Mouse (Mus musculus) myocyte (in vitro differentiated cells): Measurements from ENCODE around the gene H2-T3. TPM values are rescaled to one million over a fixed set of nuclear protein-coding genes. Genes with fewer than 3 reads are reported as not detected.
"Not testable (repeated sequence)": the region's sequence is repeated elsewhere in the genome, so short reads cannot be mapped to it uniquely, and the experiment has no call there.

Source experiments
- H3K27me3 ChIP-seq: one replicate; pipeline ENCODE4 v1.6.1; 2011; ENCODE audit not compliant: control insufficient read depth, insufficient read depth, insufficient read length
- H3K36me3 ChIP-seq: one replicate; pipeline ENCODE4 v1.6.1; 2011; ENCODE audit not compliant: control insufficient read depth, insufficient read depth
- H3K4me2 ChIP-seq: one replicate; pipeline ENCODE4 v1.6.1; 2011; ENCODE audit warnings: low read depth, control low read depth
- H3K4me3 ChIP-seq: one replicate; pipeline ENCODE4 v1.5.1; 2011; ENCODE audit warnings: mild to moderate bottlenecking, control low read depth, moderate library complexity
- H3K79me2 ChIP-seq: one replicate; pipeline ENCODE4 v1.6.1; 2011; ENCODE audit not compliant: control insufficient read depth, insufficient read depth
- H3ac ChIP-seq: one replicate; pipeline ENCODE4 v1.6.1; 2011; ENCODE audit not compliant: control insufficient read depth, insufficient read length
- CEBPB ChIP-seq: IDR thresholded peaks from 2 replicates; pipeline ENCODE4 v1.6.1; 2011; ENCODE audit warnings: mild to moderate bottlenecking, moderate library complexity; ENCODE audit not compliant: poor library complexity, insufficient read depth, severe bottlenecking
- E2F4 ChIP-seq: IDR thresholded peaks from one replicate; pipeline ENCODE4 v1.6.1; 2011; ENCODE audit warnings: mild to moderate bottlenecking, control low read depth, moderate library complexity; ENCODE audit not compliant: insufficient read depth
- MAX ChIP-seq: IDR thresholded peaks from one replicate; pipeline ENCODE4 v1.6.1; 2011; ENCODE audit warnings: low read depth, mild to moderate bottlenecking, control low read depth
- MYOD1 ChIP-seq, 3 experiments: IDR thresholded peaks; one replicate each; pipeline ENCODE4 v1.6.1; 2011; ENCODE audit warnings: control low read depth in 2 of 3, low read depth in 2 of 3, mild to moderate bottlenecking in 2 of 3, moderate library complexity in 1 of 3; ENCODE audit not compliant: insufficient read length in 2 of 3, control insufficient read depth in 1 of 3
- MYOG ChIP-seq, 3 experiments: IDR thresholded peaks; one replicate each; pipeline ENCODE4 v1.6.1; 2011; ENCODE audit warnings: control low read depth in 2 of 3, low read depth in 2 of 3, mild to moderate bottlenecking in 2 of 3; ENCODE audit not compliant: insufficient read length in 2 of 3, control insufficient read depth in 1 of 3, insufficient read depth in 1 of 3
- POLR2A ChIP-seq: IDR thresholded peaks from one replicate; pipeline ENCODE4 v1.6.1; 2011; ENCODE audit warnings: low read depth, mild to moderate bottlenecking, control low read depth, moderate library complexity; ENCODE audit not compliant: insufficient read length
- POLR2AphosphoS2 ChIP-seq: IDR thresholded peaks from one replicate; pipeline ENCODE4 v1.6.1; 2011; ENCODE audit warnings: low read depth, control low read depth; ENCODE audit not compliant: insufficient read length
- REST ChIP-seq: IDR thresholded peaks from one replicate; pipeline ENCODE4 v1.6.1; 2011; ENCODE audit warnings: mild to moderate bottlenecking, control low read depth, moderate library complexity; ENCODE audit not compliant: insufficient read depth, insufficient read length
- SRF ChIP-seq: IDR thresholded peaks from one replicate; pipeline ENCODE4 v1.6.1; 2011; ENCODE audit warnings: low read depth; ENCODE audit not compliant: control insufficient read depth, insufficient read length
- TCF12 ChIP-seq: IDR thresholded peaks from one replicate; pipeline ENCODE4 v1.6.1; 2011; ENCODE audit warnings: mild to moderate bottlenecking, control low read depth; ENCODE audit not compliant: poor library complexity, insufficient read depth, severe bottlenecking
- TCF3 ChIP-seq: IDR thresholded peaks from one replicate; pipeline ENCODE4 v1.6.1; 2011; ENCODE audit warnings: low read depth, control low read depth; ENCODE audit not compliant: insufficient read length
- USF1 ChIP-seq: IDR thresholded peaks from one replicate; pipeline ENCODE4 v1.6.1; 2011; ENCODE audit warnings: low read depth, mild to moderate bottlenecking, control low read depth, moderate library complexity
- polyA plus RNA-seq: library from polyadenylated mRNA; unstranded; fragments of >200 nt; fragmentation: generic; extraction: Trizol; gene quantifications from one replicate; pipeline ENCODE4 v1.2.1, GENCODE M21; 2012; ENCODE audit warnings: missing spikeins

H2-T3 gene
- not detected for polyA plus RNA-seq

DNA sequence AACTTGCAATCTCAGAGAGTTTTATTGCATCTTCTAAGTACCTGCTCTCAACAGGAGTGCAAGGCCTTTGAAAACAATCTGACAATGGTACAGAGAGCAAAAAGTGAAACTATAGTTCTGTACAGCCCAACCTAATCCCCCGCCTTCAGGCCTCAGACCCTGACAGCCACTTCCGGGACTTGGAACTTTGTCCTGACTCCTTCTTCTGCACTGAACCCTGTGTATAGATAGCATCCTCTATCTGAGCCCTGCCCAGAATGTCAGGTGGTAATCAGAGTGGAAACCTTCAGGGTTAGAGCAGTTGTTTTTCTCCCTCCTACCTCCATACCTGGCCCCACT is at the start of gene H2-T3:
Gene H2-T3 (minus strand): TSS at position 119 of the 339 bp plus-strand sequence.
- H3K36me3 ChIP-seq: no peaks in the 10 kb centered on the region
- no peak within 1 kb of the TSS for H3ac ChIP-seq
- H3K4me3 ChIP-seq: no peak within 1 kb of the TSS
- peaks cover 43% of the 10 kb centered on the region for H3K27me3 ChIP-seq
- TF ChIP-seq TCF12 (no peak), REST (no peak), MYOD1 (IDR thresholded peaks at IDR 0.05; ENCODE audit: control insufficient read depth in 1 of 3, insufficient read length in 2 of 3, low read depth in 2 of 3) (no peak), TCF3 (no peak), CEBPB (no peak), USF1 (no peak), POLR2AphosphoS2 (no peak), SRF (no peak), POLR2A (no peak), E2F4 (no peak), MAX (no peak), MYOG (IDR thresholded peaks at IDR 0.05; ENCODE audit: control insufficient read depth in 1 of 3, insufficient read depth in 1 of 3, insufficient read length in 2 of 3, low read depth in 2 of 3) (no peak)
- H3K79me2 ChIP-seq: no peaks in the 10 kb centered on the region
- H3K4me2 ChIP-seq: no peak within 1 kb of the TSS

DNA sequence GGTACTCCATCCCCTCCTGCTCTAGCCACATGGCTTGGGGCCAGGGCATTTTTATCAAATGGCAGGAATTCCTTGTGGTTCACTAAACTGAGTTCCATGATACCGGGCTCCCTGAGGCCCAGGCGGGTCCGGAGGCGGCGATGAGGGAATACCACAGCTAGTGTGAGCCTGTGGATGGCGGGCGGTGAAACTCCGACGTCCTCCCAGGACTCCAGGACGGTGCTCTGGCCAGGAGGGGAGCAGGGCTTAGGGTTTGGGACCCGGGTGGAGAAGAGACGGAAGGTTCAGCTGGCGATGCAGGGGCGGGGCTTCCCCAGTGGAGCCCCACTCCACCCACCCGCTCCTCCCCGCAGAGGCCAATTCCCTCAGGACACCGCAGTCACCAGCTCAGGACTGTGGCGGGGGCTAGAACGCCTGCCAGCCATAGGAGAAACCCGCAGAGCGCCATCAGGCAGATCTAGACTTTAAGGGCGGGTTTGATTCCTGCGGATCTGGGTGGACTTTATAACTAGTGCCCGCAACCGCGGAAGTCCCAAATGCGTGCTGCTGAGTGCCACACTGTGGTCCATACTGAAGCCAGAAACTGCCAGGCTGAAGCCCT is 47.3 kb upstream of the H2-T3 start:
- Histone ChIP-seq H3ac (peak overlapping the region; percentile 37), H3K36me3 (no peaks in the 10 kb centered on the region), H3K27me3 (no peaks in the 10 kb centered on the region), H3K4me3 (peak overlapping the region; percentile 18), H3K4me2 (peak overlapping the region; percentile 76), H3K79me2 (no peaks in the 10 kb centered on the region)
- TF ChIP-seq MYOG (IDR thresholded peaks at IDR 0.05; ENCODE audit: control insufficient read depth in 1 of 3, insufficient read depth in 1 of 3, insufficient read length in 2 of 3, low read depth in 2 of 3) (no peak), REST (no peak), TCF12 (no peak), MYOD1 (IDR thresholded peaks at IDR 0.05; ENCODE audit: control insufficient read depth in 1 of 3, insufficient read length in 2 of 3, low read depth in 2 of 3) (no peak), TCF3 (no peak), POLR2A (no peak), SRF (no peak), MAX (no peak), CEBPB (no peak), E2F4 (no peak)

DNA sequence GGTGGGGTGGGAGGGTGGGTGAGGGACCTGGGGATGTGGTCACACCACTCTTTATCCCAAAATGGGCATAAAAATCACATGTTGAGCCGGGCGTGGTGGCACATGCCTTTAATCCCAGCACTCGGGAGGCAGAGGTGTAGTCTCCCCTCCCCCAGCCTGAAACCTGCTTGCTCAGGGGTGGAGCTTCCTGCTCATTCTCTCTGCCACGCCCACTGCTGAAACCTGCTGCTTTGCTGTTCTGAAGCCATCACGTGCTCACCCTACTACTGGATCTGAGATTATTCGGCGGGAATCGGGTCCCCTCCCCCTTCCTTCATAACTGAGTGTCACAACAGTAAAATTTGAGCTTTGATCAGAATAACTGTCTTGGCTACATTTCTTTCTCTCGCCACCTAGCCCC is 45.2 kb upstream of the H2-T3 start:
- not testable (repeated sequence) for H3K4me2 ChIP-seq, H3K4me3 ChIP-seq, H3K27me3 ChIP-seq, H3K36me3 ChIP-seq, H3K79me2 ChIP-seq, H3ac ChIP-seq

DNA sequence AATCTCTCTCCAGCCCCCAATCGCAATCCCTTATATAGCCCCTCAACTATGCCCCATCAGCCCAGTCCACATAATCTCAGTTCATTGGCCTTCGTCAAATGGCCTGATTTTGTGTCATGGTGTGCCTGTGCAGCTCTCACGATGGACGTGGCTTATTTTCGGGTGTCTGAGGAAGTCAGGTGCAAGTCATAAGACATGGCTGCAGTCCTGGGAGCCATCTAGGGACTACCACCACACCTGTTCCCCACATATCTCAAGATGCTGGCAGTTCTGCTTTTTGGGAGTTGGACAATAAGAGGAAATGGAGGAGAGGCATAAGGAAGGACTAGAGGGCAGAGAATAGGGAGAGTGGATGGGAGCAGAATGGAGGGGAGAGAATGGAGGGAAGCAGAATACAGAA is 43.5 kb upstream of the H2-T3 start:
- peak; percentile 5 to 80 (median 14) for TF ChIP-seq MYOD1 (IDR thresholded peaks at IDR 0.05; ENCODE audit: control insufficient read depth in 1 of 3, insufficient read length in 2 of 3, low read depth in 2 of 3)
- no peak for TF ChIP-seq CEBPB
- Histone ChIP-seq H3K36me3 (no peaks in the 10 kb centered on the region), H3K27me3 (peaks cover 4% of the 10 kb centered on the region), H3K4me2 (no peak overlapping the region), H3K4me3 (no peak overlapping the region), H3K79me2 (no peaks in the 10 kb centered on the region), H3ac (no peak overlapping the region)

DNA sequence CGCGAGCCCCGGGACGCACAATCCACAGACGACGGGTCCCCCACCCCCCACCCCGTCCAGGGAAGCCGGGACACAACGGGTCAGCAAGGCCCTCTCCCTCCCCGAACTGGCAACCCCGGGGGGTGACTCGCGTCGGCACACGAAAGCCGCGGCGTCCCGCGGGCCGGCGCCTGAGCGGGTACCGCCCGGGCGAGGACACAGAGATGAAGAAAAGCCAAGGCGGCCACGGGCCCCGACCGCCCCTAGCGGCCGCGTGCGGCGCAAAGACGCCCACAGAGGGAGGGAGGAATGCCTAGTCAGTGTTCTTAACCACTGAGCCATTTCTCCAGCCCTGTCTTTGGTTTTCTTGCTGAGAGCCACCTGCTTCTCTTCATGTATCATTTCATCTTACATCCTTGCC is 41.2 kb upstream of the H2-T3 start:
- TF ChIP-seq MYOD1 (IDR thresholded peaks at IDR 0.05; ENCODE audit: control insufficient read depth in 1 of 3, insufficient read length in 2 of 3, low read depth in 2 of 3): peak in 1 of 3 experiments; percentile 43
- no peak for TF ChIP-seq TCF3
- H3K27me3 ChIP-seq: peaks cover 7% of the 10 kb centered on the region

DNA sequence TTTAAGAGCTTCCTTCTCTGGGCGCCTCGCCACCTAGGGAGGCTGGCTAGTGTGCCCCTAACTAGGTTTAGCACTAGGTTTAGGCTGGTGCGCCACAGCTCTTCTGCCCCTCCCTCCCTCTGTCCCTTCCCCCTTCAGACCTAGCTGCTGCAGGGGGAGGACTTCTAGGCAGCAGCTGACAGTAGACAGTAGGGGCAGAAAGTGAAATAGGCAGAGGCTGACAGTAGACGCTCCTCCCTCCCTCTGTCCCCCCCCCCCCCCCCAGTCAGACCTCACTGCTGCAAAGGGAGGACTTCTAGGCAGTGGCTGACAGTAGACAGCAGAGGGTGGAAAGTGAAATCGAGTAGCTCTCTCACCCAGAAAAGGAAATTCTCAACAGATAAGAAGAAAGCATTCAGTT is 39.0 kb upstream of the H2-T3 start:
- Histone ChIP-seq H3ac (no peak overlapping the region), H3K36me3 (no peaks in the 10 kb centered on the region), H3K79me2 (no peaks in the 10 kb centered on the region), H3K4me3 (no peak overlapping the region), H3K4me2 (peak overlapping the region; percentile 18), H3K27me3 (peaks cover 25% of the 10 kb centered on the region)
- TF ChIP-seq POLR2A (no peak), CEBPB (no peak), MYOD1 (IDR thresholded peaks at IDR 0.05; ENCODE audit: control insufficient read depth in 1 of 3, insufficient read length in 2 of 3, low read depth in 2 of 3) (no peak), TCF3 (no peak), REST (no peak), TCF12 (no peak), MAX (no peak), USF1 (no peak), MYOG (IDR thresholded peaks at IDR 0.05; ENCODE audit: control insufficient read depth in 1 of 3, insufficient read depth in 1 of 3, insufficient read length in 2 of 3, low read depth in 2 of 3) (no peak), SRF (no peak), POLR2AphosphoS2 (no peak), E2F4 (no peak)

More for the DNA sequence above, 41.2 kb upstream of the H2-T3 start:
- no peak overlapping the region for H3ac ChIP-seq
- no peak overlapping the region for H3K4me3 ChIP-seq
- H3K4me2 ChIP-seq: no peak overlapping the region
- no peaks in the 10 kb centered on the region for H3K79me2 ChIP-seq
- no peaks in the 10 kb centered on the region for H3K36me3 ChIP-seq
